Mouse (Mus musculus) neural tube, embryonic 11.5 days (tissue): ENCODE measurements around the gene Aspscr1. TPM values are rescaled to one million over a fixed set of nuclear protein-coding genes. Genes with fewer than 3 reads are reported as not detected.

Experiments used
- ATAC-seq: fragments of 200-750 bp; cut with Nextera tagmentation; 2 replicates; pipeline ENCODE4 v1.8.0; 2017; ENCODE audit warnings: moderate number of reproducible peaks, mild to moderate bottlenecking, moderate TSS enrichment, moderate library complexity; ENCODE audit not compliant: insufficient read depth, low FRiP score, low TSS enrichment
- DNase-seq: peaks from one replicate; pipeline ENCODE4 v3.0.0-alpha.2; 2015; ENCODE audit warnings: low spot score
- H3K27ac ChIP-seq: fragments of 300-500 bp; sonication (generic); 2 replicates; pipeline ENCODE4 v1.5.1; 2014; ENCODE audit warnings: low read depth, mild to moderate bottlenecking, low read length
- H3K27me3 ChIP-seq: fragments of 300-500 bp; sonication (generic); 2 replicates; pipeline ENCODE4 v1.6.1; 2014; ENCODE audit warnings: mild to moderate bottlenecking, low read length, mixed read lengths; ENCODE audit not compliant: control insufficient read depth, insufficient read depth
- H3K36me3 ChIP-seq: fragments of 300-500 bp; sonication (generic); 2 replicates; pipeline ENCODE4 v1.6.1; 2014; ENCODE audit warnings: mild to moderate bottlenecking, low read length, moderate library complexity, mixed read lengths; ENCODE audit not compliant: control insufficient read depth, insufficient read depth
- H3K4me1 ChIP-seq: fragments of 300-500 bp; sonication (generic); 2 replicates; pipeline ENCODE4 v1.6.1; 2014; ENCODE audit warnings: low read length, mixed read lengths; ENCODE audit not compliant: control insufficient read depth, insufficient read depth
- H3K4me2 ChIP-seq: fragments of 300-500 bp; sonication (generic); 2 replicates; pipeline ENCODE4 v1.6.1; 2014; ENCODE audit warnings: low read depth, mild to moderate bottlenecking, moderate library complexity
- H3K4me3 ChIP-seq: fragments of 300-500 bp; sonication (generic); 2 replicates; pipeline ENCODE4 v1.5.1; 2014; ENCODE audit warnings: low read depth, low read length
- H3K9ac ChIP-seq: fragments of 300-500 bp; sonication (generic); 2 replicates; pipeline ENCODE4 v1.6.1; 2014; ENCODE audit warnings: mild to moderate bottlenecking, low read length
- H3K9me3 ChIP-seq: fragments of 300-500 bp; sonication (generic); 2 replicates; pipeline ENCODE4 v1.6.1; 2016; ENCODE audit warnings: low read length; ENCODE audit not compliant: control insufficient read depth
- WGBS: fragments of 180-500 bp; shearing (Covaris S2); extraction: QIAGEN DNeasy Blood & Tissue Kit; methylation state at CpG from one replicate; pipeline ENCODE4 v1.1.7; 2014; 5-methylcytosine and 5-hydroxymethylcytosine counted together
- polyA plus RNA-seq: library from polyadenylated mRNA; unstranded; fragments of >200 nt; fragmentation: Nextera tagmentation; extraction: Ambion mirVana; gene quantifications from 2 replicates; pipeline ENCODE4 v1.2.1, GENCODE M21; 2014

The Aspscr1 gene
- polyA plus RNA-seq, 1 experiment from 2014 or later: 136 TPM

DNA sequence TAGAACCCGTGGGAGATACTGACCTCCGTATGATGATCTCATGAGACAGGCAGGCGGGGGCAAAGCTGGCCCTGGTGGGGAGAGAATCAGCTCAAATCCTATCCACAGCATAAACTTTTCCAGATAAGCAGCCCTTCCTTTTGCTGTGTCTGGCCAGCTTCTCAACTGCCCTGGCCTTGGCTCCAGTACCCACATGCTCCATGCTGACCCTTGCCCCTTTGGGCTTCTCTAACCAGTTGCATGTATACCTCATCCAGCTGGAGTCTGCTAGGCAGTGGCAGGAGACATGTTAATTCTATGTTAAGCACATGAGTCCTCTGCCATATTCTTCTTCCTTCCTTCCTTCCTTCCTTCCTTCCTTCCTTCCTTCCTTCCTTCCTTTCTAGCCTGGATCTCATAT, 18.0 kb upstream of the Aspscr1 start:
- Histone ChIP-seq H3K27me3 (peaks cover 16% of the 10 kb centered on the region), H3K4me1 (no peaks in the 10 kb centered on the region), H3K36me3 (no peaks in the 10 kb centered on the region), H3K9ac (no peak overlapping the region), H3K27ac (no peak overlapping the region), H3K9me3 (no peaks in the 10 kb centered on the region), H3K4me3 (no peak overlapping the region), H3K4me2 (no peak overlapping the region)
- DNase-seq (no peak), ATAC-seq (no peak)
- WGBS: 94% methylated on average over 3 of the region's 3 CpGs

DNA sequence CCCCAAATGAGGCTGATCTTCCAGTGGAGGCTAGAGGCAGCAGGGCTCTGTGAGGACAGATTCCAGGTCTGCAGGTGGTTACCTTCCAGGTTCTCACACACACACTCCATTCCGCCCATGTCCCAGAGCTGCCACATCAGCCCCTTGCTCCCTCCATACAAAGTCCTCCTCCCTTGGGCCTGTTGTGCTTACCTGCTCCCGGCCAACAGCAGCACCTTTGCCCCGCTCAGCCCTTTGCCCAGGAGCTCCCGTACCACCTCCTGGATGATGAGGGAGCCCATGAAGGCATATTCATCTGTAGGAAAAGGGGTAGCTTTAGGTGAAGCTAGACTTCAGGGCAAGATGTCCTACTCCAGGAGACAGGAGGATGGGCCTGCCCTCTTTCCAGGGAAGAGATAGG, 15.5 kb upstream of the Aspscr1 start:
- DNase-seq (no peak), ATAC-seq (no peak)
- Histone ChIP-seq H3K9ac (no peak overlapping the region), H3K4me2 (no peak overlapping the region), H3K9me3 (no peaks in the 10 kb centered on the region), H3K4me3 (no peak overlapping the region), H3K4me1 (peaks cover 14% of the 10 kb centered on the region), H3K36me3 (no peaks in the 10 kb centered on the region), H3K27me3 (peaks cover 41% of the 10 kb centered on the region), H3K27ac (no peak overlapping the region)
- 84% methylated on average over 4 of the region's 4 CpGs for WGBS

- DNase-seq (peak; percentile 83), ATAC-seq (no peak)
- H3K9me3 ChIP-seq: no peaks in the 10 kb centered on the region
- no peaks in the 10 kb centered on the region for H3K36me3 ChIP-seq
- H3K9ac ChIP-seq: no peak overlapping the region
- peaks cover 43% of the 10 kb centered on the region for H3K27me3 ChIP-seq
- H3K4me2 ChIP-seq: no peak overlapping the region; the same call in 1 of the 2 replicates
- H3K4me1 ChIP-seq: peaks cover 14% of the 10 kb centered on the region
- H3K4me3 ChIP-seq: no peak overlapping the region
- H3K27ac ChIP-seq: no peak overlapping the region
- WGBS: 4% methylated on average over 24 of the region's 24 CpGs
These were observed 13.8 kb upstream of the Aspscr1 start for GRCm38 (mm10) chr11:120658876-120659410.

DNA sequence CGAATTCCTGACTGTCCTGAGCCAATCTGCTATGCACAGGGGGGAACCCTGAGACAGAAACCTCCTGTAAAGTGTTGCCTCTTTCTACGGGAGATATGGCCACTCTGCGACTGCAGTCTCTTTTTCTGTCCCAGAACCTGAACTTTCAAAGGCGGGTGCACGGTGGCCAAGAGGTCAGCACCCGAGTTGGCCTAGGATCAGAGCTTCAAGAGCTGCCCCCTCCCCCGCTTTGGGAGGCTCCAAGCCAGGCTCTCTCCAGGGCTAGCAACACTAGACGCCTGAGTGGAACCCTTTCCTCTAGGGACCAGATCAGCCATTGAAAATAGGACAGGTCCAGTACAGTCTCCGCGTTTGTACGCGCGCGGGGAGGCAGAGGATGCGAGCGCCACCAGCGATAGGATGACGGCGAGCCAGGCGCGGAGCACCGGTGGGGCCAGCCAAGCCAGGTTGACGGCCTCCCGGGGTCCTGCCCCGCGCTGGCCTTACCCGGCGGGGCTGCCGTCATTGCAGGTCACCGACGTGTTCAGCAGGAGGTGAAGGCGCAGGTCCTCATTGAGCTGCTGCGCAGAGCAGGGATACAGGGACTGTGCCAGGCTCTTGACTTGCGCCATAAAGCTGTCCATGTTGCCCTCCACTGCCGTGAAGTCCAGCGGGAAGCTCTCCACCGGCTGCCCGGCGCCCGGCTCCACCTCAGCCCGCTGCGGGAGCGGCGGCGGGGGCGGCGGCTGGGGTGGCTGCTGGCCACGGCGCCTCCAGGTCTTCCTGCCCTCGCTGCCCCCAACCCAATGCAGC, 13.1 kb upstream of the Aspscr1 start:
- H3K36me3 ChIP-seq: no peaks in the 10 kb centered on the region
- peak overlapping the region; percentile 59 for H3K4me2 ChIP-seq
- DNase-seq (no peak), ATAC-seq (no peak)
- peak overlapping the region; percentile 41 for H3K4me3 ChIP-seq
- WGBS: 1% methylated on average over 50 of the region's 50 CpGs
- H3K9me3 ChIP-seq: no peaks in the 10 kb centered on the region
- H3K27ac ChIP-seq: no peak overlapping the region
- no peak overlapping the region for H3K9ac ChIP-seq
- peaks cover 43% of the 10 kb centered on the region for H3K27me3 ChIP-seq
- peaks cover 14% of the 10 kb centered on the region for H3K4me1 ChIP-seq

DNA sequence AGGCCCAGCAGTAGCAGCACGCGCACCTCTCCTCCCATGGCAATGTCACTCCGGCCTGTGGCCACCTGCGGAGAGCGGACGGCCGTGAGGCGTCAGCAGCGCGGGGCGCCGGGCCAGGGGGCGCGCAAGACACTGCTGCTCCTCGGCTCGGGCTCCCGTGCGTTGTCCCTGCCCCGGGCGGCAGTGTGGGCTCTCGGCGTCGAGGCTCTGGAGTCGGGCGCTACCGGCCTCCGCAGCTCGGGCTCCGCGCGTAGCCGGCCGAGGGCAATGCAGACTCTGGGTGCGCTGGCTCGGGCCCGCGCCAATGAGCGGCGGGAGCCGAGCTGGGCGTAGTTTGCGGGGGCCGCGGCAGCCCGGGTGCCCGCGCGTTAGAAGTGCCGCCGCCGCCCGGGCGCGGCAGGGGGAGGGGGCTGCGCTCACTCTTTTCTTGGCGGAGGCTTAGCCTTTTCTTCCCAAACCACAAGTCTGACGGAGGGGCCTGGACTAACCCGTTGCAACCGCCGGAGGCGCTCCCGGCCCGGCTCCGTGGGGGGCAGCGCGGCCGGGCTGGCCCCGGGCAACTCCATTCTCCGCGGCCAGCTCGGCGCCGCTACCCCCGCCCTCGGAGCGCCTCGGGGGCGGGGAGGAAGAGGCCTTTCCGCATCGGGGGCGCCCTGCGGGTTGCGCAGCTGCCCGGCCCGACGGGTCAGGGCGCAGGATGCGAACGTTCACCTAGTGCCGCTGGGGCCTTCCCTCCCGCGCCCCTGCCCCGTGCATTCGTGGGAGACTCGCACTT, 12.3 kb upstream of the Aspscr1 start:
- Histone ChIP-seq H3K9ac (peak overlapping the region; percentile 48), H3K27me3 (peaks cover 43% of the 10 kb centered on the region), H3K36me3 (no peaks in the 10 kb centered on the region), H3K4me1 (peaks cover 14% of the 10 kb centered on the region), H3K27ac (no peak overlapping the region), H3K4me2 (peak overlapping the region; percentile 59), H3K4me3 (peak overlapping the region; percentile 41), H3K9me3 (no peaks in the 10 kb centered on the region)
- ATAC-seq (peak; percentile 41; the same call in 1 of the 2 replicates), DNase-seq (peak; percentile 70)
- under 1% methylated on average over 71 of the region's 95 CpGs for WGBS

DNA sequence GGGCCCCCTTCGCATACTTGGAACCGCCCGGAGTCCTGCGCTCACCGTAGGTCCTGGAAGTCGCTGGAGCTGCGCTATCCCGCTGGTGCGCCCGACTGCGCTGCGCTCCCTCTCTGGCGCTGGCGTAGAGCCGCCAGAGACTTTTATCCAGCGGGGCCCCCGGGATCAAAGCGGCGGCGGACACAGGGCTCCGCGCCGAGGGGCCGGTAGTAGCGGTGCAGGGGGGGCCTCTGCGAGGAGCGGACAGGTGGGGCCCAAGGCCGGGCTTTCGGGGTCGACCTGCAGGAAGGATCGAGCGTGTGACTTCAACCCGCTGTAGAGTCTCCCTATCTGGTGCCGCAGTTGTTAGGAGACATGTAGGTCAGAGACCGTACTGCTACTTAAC, 11.7 kb upstream of the Aspscr1 start, which contains the start of gene Notum:
Gene Notum, minus strand, starts transcription at position 100 of the 385 bp plus-strand sequence.
- WGBS: under 1% methylated on average over 35 of the region's 35 CpGs
- Histone ChIP-seq H3K4me2 (peak within 1 kb of the TSS; percentile 59), H3K9ac (peak within 1 kb of the TSS; percentile 48), H3K27ac (no peak within 1 kb of the TSS), H3K4me3 (peak within 1 kb of the TSS; percentile 41), H3K36me3 (no peaks in the 10 kb centered on the region), H3K27me3 (peaks cover 43% of the 10 kb centered on the region), H3K4me1 (peaks cover 14% of the 10 kb centered on the region), H3K9me3 (no peaks in the 10 kb centered on the region)
- ATAC-seq (no peak), DNase-seq (no peak)

DNA sequence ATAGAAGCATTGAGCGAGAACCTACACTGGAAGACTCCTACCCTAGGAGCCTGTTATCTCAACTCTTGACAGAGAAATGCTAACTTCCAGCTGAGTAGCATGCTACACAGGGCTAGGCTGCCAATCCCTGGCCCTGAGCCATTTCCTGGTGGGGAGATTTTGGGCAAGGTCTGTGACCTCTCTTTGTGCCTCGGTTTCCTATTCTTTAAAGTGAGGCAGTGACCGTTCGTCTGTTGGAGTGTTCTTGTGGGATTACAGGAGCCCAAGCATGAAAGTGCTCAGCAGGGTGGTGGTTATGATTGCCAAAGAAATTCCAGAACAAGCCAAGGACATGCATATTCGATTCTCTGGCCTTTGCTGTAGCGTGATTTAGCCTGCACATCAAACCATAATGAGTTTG, 10.0 kb upstream of the Aspscr1 start:
- Histone ChIP-seq H3K27me3 (peaks cover 43% of the 10 kb centered on the region), H3K9me3 (no peaks in the 10 kb centered on the region), H3K4me2 (no peak overlapping the region), H3K4me1 (peaks cover 14% of the 10 kb centered on the region), H3K36me3 (no peaks in the 10 kb centered on the region), H3K9ac (no peak overlapping the region), H3K27ac (no peak overlapping the region), H3K4me3 (no peak overlapping the region)
- 84% methylated on average over 6 of the region's 6 CpGs for WGBS
- no peak for DNase-seq
- no peak for ATAC-seq

DNA sequence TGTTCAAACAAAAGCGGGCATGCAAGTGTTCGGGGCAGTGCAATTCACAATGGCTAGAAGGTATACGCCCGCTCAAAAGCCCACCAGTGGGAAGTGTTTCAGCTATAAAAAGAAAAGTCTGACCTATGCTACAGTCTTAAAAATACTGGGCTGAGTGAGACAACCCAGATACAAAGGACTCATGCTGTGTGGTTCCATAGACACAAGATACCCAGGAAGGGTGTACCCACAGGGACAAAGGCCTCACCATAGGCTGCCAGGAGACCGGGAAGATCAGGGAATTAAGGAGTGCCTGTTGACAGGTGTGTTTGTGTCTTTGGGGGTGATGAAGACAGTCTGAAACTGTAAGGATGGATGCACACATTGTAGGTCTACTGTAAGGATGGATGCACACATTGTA, 9.1 kb upstream of the Aspscr1 start:
- no peaks in the 10 kb centered on the region for H3K36me3 ChIP-seq
- H3K27ac ChIP-seq: no peak overlapping the region
- no peak overlapping the region for H3K4me2 ChIP-seq
- peaks cover 38% of the 10 kb centered on the region for H3K27me3 ChIP-seq
- H3K4me3 ChIP-seq: no peak overlapping the region
- WGBS: 80% methylated on average over 5 of the region's 5 CpGs
- DNase-seq: no peak
- ATAC-seq: no peak
- no peak overlapping the region for H3K9ac ChIP-seq
- no peaks in the 10 kb centered on the region for H3K9me3 ChIP-seq
- peaks cover 14% of the 10 kb centered on the region for H3K4me1 ChIP-seq
